Mouse (Mus musculus): Measurements from ENCODE around the gene Prdm16.

- TF ChIP-seq EP300 (IDR thresholded peaks at IDR 0.05; ENCODE audit: low read depth) (no peak), CTCF (IDR thresholded peaks at IDR 0.05; ENCODE audit: low read depth) (no peak)
These were observed 5.8 kb upstream of the Prdm16 start for GRCm38 (mm10) chr4:154642496-154642895.

Data from liver, postnatal 0 days (tissue).